Mouse (Mus musculus) neural tube, embryonic 15.5 days (tissue): ENCODE results near the gene Trdn. TPM values are rescaled to one million over a fixed set of nuclear protein-coding genes. Genes with fewer than 3 reads are reported as not detected.

Experiments used
- ATAC-seq: fragments of 200-750 bp; cut with Nextera tagmentation; 2 replicates; pipeline ENCODE4 v1.8.0; 2017; ENCODE audit warnings: mild to moderate bottlenecking, moderate TSS enrichment, moderate library complexity; ENCODE audit not compliant: low FRiP score
- H3K27ac ChIP-seq: fragments of 300-500 bp; sonication (generic); replicated peaks from 2 replicates; pipeline ENCODE4 v1.5.1; 2015; ENCODE audit warnings: mild to moderate bottlenecking, inconsistent platforms
- H3K27me3 ChIP-seq: fragments of 300-500 bp; sonication (generic); replicated peaks from 2 replicates; pipeline ENCODE4 v1.6.1; 2015; ENCODE audit warnings: inconsistent platforms
- H3K36me3 ChIP-seq: fragments of 300-500 bp; sonication (generic); 2 replicates; pipeline ENCODE4 v1.6.1; 2015; ENCODE audit warnings: inconsistent platforms
- H3K4me1 ChIP-seq: fragments of 300-500 bp; sonication (generic); 2 replicates; pipeline ENCODE4 v1.6.1; 2015; ENCODE audit warnings: inconsistent platforms
- H3K4me2 ChIP-seq: fragments of 300-500 bp; sonication (generic); 2 replicates; pipeline ENCODE4 v1.6.1; 2015; ENCODE audit warnings: inconsistent platforms, mild to moderate bottlenecking, moderate library complexity
- H3K4me3 ChIP-seq: fragments of 300-500 bp; sonication (generic); replicated peaks from 2 replicates; pipeline ENCODE4 v1.5.1; 2015; ENCODE audit warnings: mild to moderate bottlenecking, inconsistent platforms
- H3K9ac ChIP-seq: fragments of 300-500 bp; sonication (generic); replicated peaks from 2 replicates; pipeline ENCODE4 v1.6.1; 2015; ENCODE audit warnings: mild to moderate bottlenecking, inconsistent platforms
- H3K9me3 ChIP-seq: fragments of 300-500 bp; sonication (generic); replicated peaks from 2 replicates; pipeline ENCODE4 v1.6.1; 2016; ENCODE audit warnings: inconsistent platforms
- WGBS: fragments of 180-500 bp; shearing (Covaris S2); methylation state at CpG from one replicate; pipeline ENCODE4 v1.1.7; 2015; ENCODE audit warnings: mixed read lengths; 5-methylcytosine and 5-hydroxymethylcytosine counted together
- polyA plus RNA-seq: library from polyadenylated mRNA; unstranded; fragments of >200 nt; fragmentation: Nextera tagmentation; extraction: Ambion mirVana; gene quantifications from 2 replicates; pipeline ENCODE4 v1.2.1, GENCODE M21; 2015

Gene Trdn
- polyA plus RNA-seq: 0.74 and 1.7 TPM in 2 replicates

- Histone ChIP-seq H3K4me2 (no peak within 1 kb of the TSS), H3K36me3 (no peaks in the 10 kb centered on the region), H3K9me3 (no peaks in the 10 kb centered on the region), H3K27ac (no peak within 1 kb of the TSS), H3K4me3 (no peak within 1 kb of the TSS), H3K27me3 (no peaks in the 10 kb centered on the region), H3K9ac (no peak within 1 kb of the TSS), H3K4me1 (no peaks in the 10 kb centered on the region)
- WGBS: 90% methylated on average over 1 of the region's 1 CpGs
- no peak for ATAC-seq
Measured at GRCm38 (mm10) chr10:33080254-33080653, at the start of gene Trdn. Trdn (plus strand) TSS chr10:33080554.

- Histone ChIP-seq H3K4me1 (no peaks in the 10 kb centered on the region), H3K4me2 (no peak overlapping the region), H3K27me3 (no peaks in the 10 kb centered on the region), H3K27ac (no peak overlapping the region), H3K4me3 (no peak overlapping the region), H3K36me3 (no peaks in the 10 kb centered on the region), H3K9ac (no peak overlapping the region), H3K9me3 (no peaks in the 10 kb centered on the region)
- ATAC-seq: no peak
- 70% methylated on average over 1 of the region's 1 CpGs for WGBS
Measured at GRCm38 (mm10) chr10:33060771-33061170, 19.6 kb upstream of the Trdn start.

- no peak overlapping the region for H3K27ac ChIP-seq
- no peak overlapping the region for H3K4me2 ChIP-seq
- H3K27me3 ChIP-seq: no peaks in the 10 kb centered on the region
- no peak overlapping the region for H3K4me3 ChIP-seq
- H3K9me3 ChIP-seq: no peaks in the 10 kb centered on the region
- H3K36me3 ChIP-seq: no peaks in the 10 kb centered on the region
- no peak overlapping the region for H3K9ac ChIP-seq
- 90% methylated on average over 1 of the region's 1 CpGs for WGBS
- H3K4me1 ChIP-seq: no peaks in the 10 kb centered on the region
- ATAC-seq: no peak
Measured at GRCm38 (mm10) chr10:33065566-33065965, 14.8 kb upstream of the Trdn start.

GRCm38 (mm10) chr10:33073126-33073525, 7.2 kb upstream of the Trdn start:
- Histone ChIP-seq H3K9ac (no peak overlapping the region), H3K4me1 (no peaks in the 10 kb centered on the region), H3K27ac (no peak overlapping the region), H3K27me3 (no peaks in the 10 kb centered on the region), H3K4me3 (no peak overlapping the region), H3K9me3 (no peaks in the 10 kb centered on the region), H3K36me3 (no peaks in the 10 kb centered on the region), H3K4me2 (no peak overlapping the region)
- 59% methylated on average over 3 of the region's 3 CpGs for WGBS
- no peak for ATAC-seq

GRCm38 (mm10) chr10:33082151-33082844, 1.9 kb downstream of the Trdn start:
- no peak for ATAC-seq
- no peaks in the 10 kb centered on the region for H3K27me3 ChIP-seq
- H3K4me3 ChIP-seq: no peak overlapping the region
- H3K4me1 ChIP-seq: no peaks in the 10 kb centered on the region
- no peak overlapping the region for H3K27ac ChIP-seq
- no peaks in the 10 kb centered on the region for H3K36me3 ChIP-seq
- H3K9ac ChIP-seq: no peak overlapping the region
- 44% methylated on average over 2 of the region's 2 CpGs for WGBS
- H3K4me2 ChIP-seq: no peak overlapping the region
- no peaks in the 10 kb centered on the region for H3K9me3 ChIP-seq

GRCm38 (mm10) chr10:33082961-33083626, 2.7 kb downstream of the Trdn start:
- ATAC-seq: no peak
- Histone ChIP-seq H3K9me3 (no peaks in the 10 kb centered on the region), H3K27me3 (no peaks in the 10 kb centered on the region), H3K4me1 (no peaks in the 10 kb centered on the region), H3K36me3 (no peaks in the 10 kb centered on the region), H3K27ac (no peak overlapping the region), H3K4me2 (no peak overlapping the region), H3K4me3 (no peak overlapping the region), H3K9ac (no peak overlapping the region)
- WGBS: 76% methylated on average over 1 of the region's 1 CpGs

GRCm38 (mm10) chr10:33083627-33084158, 3.3 kb downstream of the Trdn start:
- Histone ChIP-seq H3K9ac (no peak overlapping the region), H3K4me3 (no peak overlapping the region), H3K9me3 (no peaks in the 10 kb centered on the region), H3K4me2 (no peak overlapping the region), H3K4me1 (no peaks in the 10 kb centered on the region), H3K27me3 (no peaks in the 10 kb centered on the region), H3K27ac (no peak overlapping the region), H3K36me3 (no peaks in the 10 kb centered on the region)
- no peak for ATAC-seq
- 59% methylated on average over 5 of the region's 5 CpGs for WGBS

GRCm38 (mm10) chr10:33088403-33088802, 8.0 kb downstream of the Trdn start:
- Histone ChIP-seq H3K27me3 (no peaks in the 10 kb centered on the region), H3K4me2 (no peak overlapping the region), H3K36me3 (no peaks in the 10 kb centered on the region), H3K27ac (no peak overlapping the region), H3K9ac (no peak overlapping the region), H3K4me1 (no peaks in the 10 kb centered on the region), H3K9me3 (no peaks in the 10 kb centered on the region), H3K4me3 (no peak overlapping the region)
- no peak for ATAC-seq

- ATAC-seq: no peak
Measured at GRCm38 (mm10) chr10:33092400-33092799, 12.0 kb downstream of the Trdn start.

GRCm38 (mm10) chr10:33107942-33108341, 27.6 kb downstream of the Trdn start:
- H3K4me1 ChIP-seq: no peaks in the 10 kb centered on the region
- no peaks in the 10 kb centered on the region for H3K36me3 ChIP-seq
- H3K27me3 ChIP-seq: no peaks in the 10 kb centered on the region
- no peak overlapping the region for H3K4me3 ChIP-seq
- ATAC-seq: no peak
- H3K9ac ChIP-seq: no peak overlapping the region
- no peak overlapping the region for H3K4me2 ChIP-seq
- H3K27ac ChIP-seq: no peak overlapping the region
- H3K9me3 ChIP-seq: no peaks in the 10 kb centered on the region

More at GRCm38 (mm10) chr10:33092400-33092799, 12.0 kb downstream of the Trdn start:
- Histone ChIP-seq H3K4me2 (no peak overlapping the region), H3K4me3 (no peak overlapping the region), H3K36me3 (no peaks in the 10 kb centered on the region), H3K27ac (no peak overlapping the region), H3K9me3 (no peaks in the 10 kb centered on the region), H3K27me3 (no peaks in the 10 kb centered on the region), H3K4me1 (no peaks in the 10 kb centered on the region), H3K9ac (no peak overlapping the region)
- WGBS: 97% methylated on average over 1 of the region's 1 CpGs

- H3K27me3 ChIP-seq: no peaks in the 10 kb centered on the region
- H3K9ac ChIP-seq: no peak overlapping the region
- no peak overlapping the region for H3K4me3 ChIP-seq
- H3K4me2 ChIP-seq: no peak overlapping the region
- H3K9me3 ChIP-seq: no peaks in the 10 kb centered on the region
- H3K27ac ChIP-seq: no peak overlapping the region
- ATAC-seq: no peak
- H3K4me1 ChIP-seq: no peaks in the 10 kb centered on the region
- H3K36me3 ChIP-seq: no peaks in the 10 kb centered on the region
Measured at GRCm38 (mm10) chr10:33123028-33123427, 42.7 kb downstream of the Trdn start.

- Histone ChIP-seq H3K9ac (no peak overlapping the region), H3K4me3 (no peak overlapping the region), H3K9me3 (no peaks in the 10 kb centered on the region), H3K27ac (no peak overlapping the region), H3K4me1 (no peaks in the 10 kb centered on the region), H3K36me3 (no peaks in the 10 kb centered on the region), H3K27me3 (no peaks in the 10 kb centered on the region), H3K4me2 (no peak overlapping the region)
- 87% methylated on average over 1 of the region's 1 CpGs for WGBS
- ATAC-seq: no peak
Measured at GRCm38 (mm10) chr10:33144911-33145310, 64.6 kb downstream of the Trdn start.
